Mouse (Mus musculus): Measurements from ENCODE around the gene Ccdc191. TPM values are rescaled to one million over a fixed set of nuclear protein-coding genes. Genes with fewer than 3 reads are reported as not detected.

Ccdc191 gene
- 2.1 and 3.5 TPM in 2 replicates for polyA plus RNA-seq (2012; rRNA removed)

DNA sequence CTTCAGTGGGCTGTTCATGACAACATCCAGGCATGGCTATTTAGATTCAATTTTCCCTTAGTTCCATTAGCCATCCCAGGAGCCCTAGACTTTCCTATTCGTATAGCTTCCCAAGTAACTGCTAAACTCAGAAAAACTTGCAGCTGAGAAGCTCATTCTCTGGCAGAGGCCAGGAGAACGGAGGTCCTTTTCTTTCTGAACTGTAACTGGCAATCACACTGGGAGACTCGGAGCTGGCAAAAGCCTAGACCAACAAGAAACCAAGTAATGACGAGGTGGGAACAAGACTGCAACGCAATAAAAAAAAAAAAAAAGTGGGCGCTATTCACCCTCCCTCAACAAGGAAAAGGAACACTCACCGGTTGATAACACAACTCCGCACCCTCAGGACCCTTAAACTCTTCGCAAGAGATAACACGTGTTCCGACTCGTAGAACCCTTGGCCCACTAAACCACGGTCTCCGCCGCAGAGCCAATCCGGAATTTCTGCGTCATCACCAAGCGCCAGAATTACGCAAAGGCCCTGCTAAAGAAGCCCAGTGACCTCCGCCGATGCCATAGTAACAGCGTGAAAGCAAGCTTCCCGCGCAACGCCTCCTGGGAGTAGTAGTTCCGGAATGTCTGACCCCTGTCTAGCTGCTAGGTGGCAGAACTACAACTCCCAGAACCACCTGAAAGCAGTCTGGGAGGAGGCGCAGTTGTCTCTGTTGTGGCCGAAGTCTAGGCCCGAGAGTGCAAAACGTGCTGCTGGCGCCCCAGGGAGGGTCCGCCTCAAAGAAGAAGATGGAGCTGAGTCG, at the start of gene Ccdc191:
Ccdc191 (plus strand) TSS at position 593 of the 797 bp plus-strand sequence.
- TF ChIP-seq CTCF (IDR thresholded peaks at IDR 0.05; ENCODE audit: borderline replicate concordance, extremely low read depth, insufficient read depth, insufficient read length) (no peak), POLR2A (IDR thresholded peaks at IDR 0.05; ENCODE audit: borderline replicate concordance, extremely low read depth, insufficient read depth, insufficient read length, poor library complexity, severe bottlenecking) (peak; percentile 56; the same call in 1 of the 2 replicates)
- DNase-seq (ENCODE audit: low read depth) = peak; percentile 100

DNA sequence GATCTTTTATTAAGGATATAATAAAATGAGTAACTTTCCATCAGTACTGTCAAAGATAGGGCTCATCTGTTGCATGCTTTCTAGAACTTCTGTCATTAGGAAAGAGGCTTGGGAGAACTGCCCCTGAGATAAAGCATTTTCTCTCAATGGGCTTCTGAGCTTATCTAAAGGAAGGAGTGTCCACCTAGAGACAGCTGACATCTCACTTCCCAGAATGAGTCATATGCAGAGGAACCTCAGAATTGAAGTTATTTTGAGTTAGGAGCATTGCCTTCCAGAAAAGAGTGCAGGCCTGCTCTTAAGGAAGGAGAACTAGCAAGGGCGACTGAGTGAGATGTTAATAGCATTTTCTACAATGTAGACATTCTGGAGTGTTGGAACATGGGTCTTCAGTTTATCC, 48.4 kb upstream of the Ccdc191 start:
- no peak for DNase-seq (ENCODE audit: low read depth)
- no peak for TF ChIP-seq CTCF (IDR thresholded peaks at IDR 0.05; ENCODE audit: borderline replicate concordance, extremely low read depth, insufficient read depth, insufficient read length)

DNA sequence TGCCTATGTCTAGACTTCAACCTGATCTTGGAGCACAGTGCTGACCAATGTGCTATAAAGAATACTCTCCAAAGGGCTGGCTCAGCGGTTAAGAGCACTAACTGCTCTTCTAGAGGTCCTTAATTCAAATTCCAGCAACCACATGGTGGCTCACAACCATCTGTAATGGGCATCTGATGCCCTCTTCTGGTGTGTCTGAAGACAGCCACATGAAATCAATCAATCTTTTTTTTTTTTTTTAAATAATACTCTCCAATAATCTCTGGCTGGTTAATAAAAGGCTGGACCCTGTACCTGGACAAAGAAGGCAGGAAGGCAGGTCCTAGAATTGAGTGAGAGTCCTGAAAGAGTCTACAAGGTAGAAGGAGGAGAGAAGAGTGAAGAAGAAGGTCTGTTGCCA, 39.8 kb upstream of the Ccdc191 start:
- TF ChIP-seq CTCF (IDR thresholded peaks at IDR 0.05; ENCODE audit: borderline replicate concordance, extremely low read depth, insufficient read depth, insufficient read length) = no peak
- TF ChIP-seq POLR2A (IDR thresholded peaks at IDR 0.05; ENCODE audit: borderline replicate concordance, extremely low read depth, insufficient read depth, insufficient read length, poor library complexity, severe bottlenecking) = no peak

GRCm38 (mm10) chr16:43858941-43859476, 30.6 kb upstream of the Ccdc191 start:
- peak; percentile 56 for DNase-seq (ENCODE audit: low read depth)
- TF ChIP-seq POLR2A (IDR thresholded peaks at IDR 0.05; ENCODE audit: borderline replicate concordance, extremely low read depth, insufficient read depth, insufficient read length, poor library complexity, severe bottlenecking) (no peak), CTCF (IDR thresholded peaks at IDR 0.05; ENCODE audit: borderline replicate concordance, extremely low read depth, insufficient read depth, insufficient read length) (no peak)

More for the DNA sequence above, 39.8 kb upstream of the Ccdc191 start:
- DNase-seq (ENCODE audit: low read depth) = no peak

DNA sequence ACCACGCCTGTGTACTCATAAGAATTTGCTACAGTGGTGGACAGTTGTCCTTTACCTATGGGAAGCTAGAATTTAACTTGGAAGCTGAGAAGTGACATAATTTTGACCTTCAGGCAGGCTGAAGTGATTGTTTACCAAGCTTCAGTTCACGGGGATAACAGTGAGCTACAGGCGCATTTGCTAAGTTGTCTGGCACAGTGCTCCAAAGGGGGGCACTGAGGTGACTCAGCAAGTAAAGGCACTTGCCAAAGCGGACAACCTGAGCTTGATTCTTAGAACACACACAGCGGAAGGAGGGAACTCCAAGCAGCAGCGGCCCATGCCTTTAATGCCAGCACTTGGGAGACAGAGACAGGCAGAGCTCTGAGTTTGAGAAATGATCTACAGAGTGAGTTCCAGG, 29.0 kb upstream of the Ccdc191 start:
- TF ChIP-seq POLR2A (IDR thresholded peaks at IDR 0.05; ENCODE audit: borderline replicate concordance, extremely low read depth, insufficient read depth, insufficient read length, poor library complexity, severe bottlenecking) (no peak), CTCF (IDR thresholded peaks at IDR 0.05; ENCODE audit: borderline replicate concordance, extremely low read depth, insufficient read depth, insufficient read length) (no peak)
- DNase-seq (ENCODE audit: low read depth) = peak; percentile 17

DNA sequence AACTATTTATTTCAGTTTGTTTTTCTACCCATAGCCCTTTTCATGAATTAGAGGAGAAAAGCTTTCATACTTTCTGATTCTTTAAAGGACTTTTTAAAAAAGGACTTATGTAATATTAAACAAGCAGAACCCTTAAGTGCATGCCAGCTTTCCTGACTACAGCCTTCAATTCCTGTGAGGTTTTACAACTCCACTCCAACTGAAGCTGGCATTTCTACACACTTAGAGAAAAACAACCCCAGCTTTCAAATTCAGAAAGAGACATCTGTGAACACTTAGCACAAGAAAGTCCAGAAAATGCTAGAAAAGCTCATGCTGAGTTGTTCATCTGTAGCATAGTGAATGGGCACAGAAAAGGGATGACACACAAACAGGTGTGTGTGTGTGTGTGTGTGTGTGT, 19.8 kb upstream of the Ccdc191 start:
- TF ChIP-seq POLR2A (IDR thresholded peaks at IDR 0.05; ENCODE audit: borderline replicate concordance, extremely low read depth, insufficient read depth, insufficient read length, poor library complexity, severe bottlenecking) = no peak
- no peak for TF ChIP-seq CTCF (IDR thresholded peaks at IDR 0.05; ENCODE audit: borderline replicate concordance, extremely low read depth, insufficient read depth, insufficient read length)
- no peak for DNase-seq (ENCODE audit: low read depth)

DNA sequence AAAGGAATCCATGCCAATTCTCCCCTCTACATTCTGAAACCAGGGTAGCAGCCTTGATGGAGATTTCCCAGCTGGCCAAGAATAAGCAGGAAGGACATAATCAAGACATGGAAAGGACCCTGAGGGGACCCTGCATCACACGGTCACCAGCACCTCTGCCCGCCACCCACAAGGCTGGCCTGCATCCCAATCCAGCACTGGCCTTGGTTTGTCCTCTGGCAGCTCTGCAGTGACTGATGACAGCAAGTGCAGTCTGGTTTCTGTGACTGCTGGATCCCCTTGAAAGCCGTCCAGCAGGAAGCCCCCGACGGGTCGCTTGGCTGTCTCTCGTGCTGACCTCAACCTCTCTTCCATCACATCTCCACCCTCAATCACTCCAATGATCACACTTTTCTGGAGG, 18.2 kb upstream of the Ccdc191 start:
- TF ChIP-seq CTCF (IDR thresholded peaks at IDR 0.05; ENCODE audit: borderline replicate concordance, extremely low read depth, insufficient read depth, insufficient read length) = no peak
- no peak for TF ChIP-seq POLR2A (IDR thresholded peaks at IDR 0.05; ENCODE audit: borderline replicate concordance, extremely low read depth, insufficient read depth, insufficient read length, poor library complexity, severe bottlenecking)
- DNase-seq (ENCODE audit: low read depth) = no peak

- DNase-seq (ENCODE audit: low read depth) = no peak
- TF ChIP-seq CTCF (IDR thresholded peaks at IDR 0.05; ENCODE audit: borderline replicate concordance, extremely low read depth, insufficient read depth, insufficient read length) (no peak), POLR2A (IDR thresholded peaks at IDR 0.05; ENCODE audit: borderline replicate concordance, extremely low read depth, insufficient read depth, insufficient read length, poor library complexity, severe bottlenecking) (no peak)
These were observed 9.8 kb upstream of the Ccdc191 start for GRCm38 (mm10) chr16:43879769-43880168.

DNA sequence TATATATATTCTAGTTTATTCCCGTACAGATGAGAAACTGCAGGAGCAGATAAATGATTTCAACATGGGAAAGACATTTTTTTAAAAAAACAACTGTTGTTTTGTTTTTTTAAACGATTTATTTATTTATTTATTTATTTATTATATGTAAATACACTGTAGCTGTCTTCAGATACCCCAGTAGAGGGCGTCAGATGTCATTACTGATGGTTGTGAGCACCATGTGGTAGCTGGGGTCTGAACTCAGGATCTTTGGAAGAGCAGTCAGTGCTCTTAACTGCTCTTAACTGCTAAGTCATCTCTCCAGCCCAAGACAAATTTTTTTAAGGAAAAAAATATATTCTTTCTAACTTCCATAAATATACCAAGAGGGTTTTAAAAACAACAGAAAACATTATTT, 8.0 kb upstream of the Ccdc191 start:
- DNase-seq (ENCODE audit: low read depth) = no peak
- no peak for TF ChIP-seq POLR2A (IDR thresholded peaks at IDR 0.05; ENCODE audit: borderline replicate concordance, extremely low read depth, insufficient read depth, insufficient read length, poor library complexity, severe bottlenecking)
- TF ChIP-seq CTCF (IDR thresholded peaks at IDR 0.05; ENCODE audit: borderline replicate concordance, extremely low read depth, insufficient read depth, insufficient read length) = no peak

DNA sequence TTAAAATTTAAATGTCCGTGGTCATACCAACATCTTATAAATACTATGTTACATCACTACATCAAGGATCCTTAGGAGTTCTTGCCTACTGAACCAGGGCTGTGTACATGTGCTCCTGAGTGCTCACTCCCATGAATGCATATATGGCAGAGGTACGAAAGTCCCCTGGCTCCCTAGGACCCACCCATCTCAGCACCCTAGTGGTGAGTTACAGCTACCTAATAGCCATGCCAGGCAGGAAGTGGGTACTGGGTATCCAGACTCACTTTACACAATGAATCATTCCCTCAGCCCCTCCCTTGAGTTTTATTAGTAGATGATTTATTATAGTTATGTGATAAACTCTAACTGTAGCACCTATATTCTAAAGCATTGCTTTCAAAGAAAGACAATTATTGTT, 7.3 kb upstream of the Ccdc191 start:
- DNase-seq (ENCODE audit: low read depth) = no peak
- TF ChIP-seq POLR2A (IDR thresholded peaks at IDR 0.05; ENCODE audit: borderline replicate concordance, extremely low read depth, insufficient read depth, insufficient read length, poor library complexity, severe bottlenecking) (no peak), CTCF (IDR thresholded peaks at IDR 0.05; ENCODE audit: borderline replicate concordance, extremely low read depth, insufficient read depth, insufficient read length) (no peak)

GRCm38 (mm10) chr16:43890005-43890336, 371 bp downstream of the Ccdc191 start:
- no peak for DNase-seq (ENCODE audit: low read depth)
- TF ChIP-seq CTCF (IDR thresholded peaks at IDR 0.05; ENCODE audit: borderline replicate concordance, extremely low read depth, insufficient read depth, insufficient read length) (peak; percentile 58), POLR2A (IDR thresholded peaks at IDR 0.05; ENCODE audit: borderline replicate concordance, extremely low read depth, insufficient read depth, insufficient read length, poor library complexity, severe bottlenecking) (no peak)

DNA sequence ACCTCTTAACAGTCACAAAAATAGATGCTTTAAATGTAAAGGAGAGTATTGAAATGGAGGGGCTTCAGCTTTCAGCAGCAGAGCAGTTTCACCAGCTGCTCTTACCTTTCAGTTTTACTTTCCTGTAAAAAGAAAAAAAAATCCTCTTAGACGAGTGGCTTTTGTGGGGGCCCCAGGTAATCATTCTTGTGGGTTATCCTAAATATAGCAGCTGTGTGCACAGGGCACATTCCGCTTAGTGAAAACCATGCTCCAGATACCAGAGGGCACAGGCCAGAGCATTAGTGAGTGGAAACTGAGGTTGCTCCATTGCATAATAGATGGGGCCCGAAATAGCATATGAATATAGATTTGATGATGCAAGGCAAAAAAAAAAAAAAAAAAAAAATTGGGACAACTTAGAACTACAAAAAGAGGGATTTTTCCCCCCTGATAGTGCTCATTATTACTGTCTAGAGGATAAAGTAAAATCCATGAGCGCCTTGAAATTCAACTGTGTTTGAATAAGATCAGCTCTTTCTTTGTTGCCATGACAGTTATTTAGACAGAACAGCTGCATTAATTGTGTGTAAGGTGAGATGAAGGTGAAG, 1.2 kb downstream of the Ccdc191 start:
- DNase-seq (ENCODE audit: low read depth) = no peak
- TF ChIP-seq POLR2A (IDR thresholded peaks at IDR 0.05; ENCODE audit: borderline replicate concordance, extremely low read depth, insufficient read depth, insufficient read length, poor library complexity, severe bottlenecking) (no peak), CTCF (IDR thresholded peaks at IDR 0.05; ENCODE audit: borderline replicate concordance, extremely low read depth, insufficient read depth, insufficient read length) (no peak)
